Mouse (Mus musculus) adrenal gland, adult (tissue): ENCODE results near the gene Chpf2.

ENCODE experiments used
- DNase-seq, 2 experiments: peaks; one replicate each; pipeline ENCODE4 v3.0.0; 2022 to 2023; ENCODE audit warnings: low spot score in 1 of 2; ENCODE audit not compliant: inconsistent age in 2 of 2

The Chpf2 gene

DNA sequence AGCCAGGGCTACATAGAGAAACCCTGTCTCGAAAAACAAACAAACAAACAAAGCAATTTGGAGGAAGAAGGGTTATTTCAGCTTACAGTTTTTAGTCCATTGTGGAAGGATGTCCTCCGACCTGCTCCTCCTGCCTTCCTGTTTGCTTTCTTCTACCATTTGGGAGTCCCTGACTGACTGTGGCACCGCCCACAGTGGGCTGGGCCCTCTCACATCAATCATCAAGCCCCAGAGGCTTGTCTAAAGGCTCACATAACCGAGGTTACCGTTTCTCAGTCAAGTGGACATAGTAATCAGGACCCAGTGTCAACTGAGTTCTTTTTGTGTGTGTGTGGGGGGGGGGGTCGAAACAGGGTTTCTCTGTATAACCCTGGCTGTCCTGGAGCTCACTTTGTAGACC lies 51.6 kb downstream of the Chpf2 start:
- DNase-seq = no peak

DNA sequence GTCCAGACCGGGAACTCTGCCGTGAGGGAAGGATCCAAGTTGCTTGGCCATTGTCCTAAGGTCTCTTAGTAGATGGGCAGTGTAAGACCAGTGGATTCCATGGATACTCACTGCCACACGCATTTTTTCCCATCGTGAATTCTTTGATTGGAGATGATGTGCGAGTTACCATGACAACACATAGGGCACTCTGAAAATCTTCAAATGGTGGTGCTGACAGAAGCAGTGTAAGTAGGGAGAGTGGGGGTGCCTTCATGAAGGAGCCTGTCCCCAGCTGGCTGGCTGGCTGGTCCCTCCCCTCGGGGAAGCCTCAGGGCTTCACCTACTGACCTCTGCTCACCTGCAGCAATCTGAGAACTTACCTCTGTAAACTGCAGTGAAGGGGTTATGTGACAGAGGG lies 52.5 kb downstream of the Chpf2 start:
- no peak for DNase-seq
